Mouse (Mus musculus) heart, adult 2 months (tissue): Measurements from ENCODE around the gene Kcnt1.

ENCODE experiments used
- CTCF ChIP-seq: fragments of 200-600 bp; IDR thresholded peaks from 2 replicates; pipeline ENCODE4 v1.8.1; 2022; ENCODE audit warnings: antibody characterized with exemption, mild to moderate bottlenecking, moderate library complexity
- POLR2A ChIP-seq: fragments of 200-500 bp; IDR thresholded peaks from 2 replicates; pipeline ENCODE4 v1.6.1; 2011; ENCODE audit warnings: mild to moderate bottlenecking, low read depth, low read length, control low read depth; ENCODE audit not compliant: insufficient read depth

DNA sequence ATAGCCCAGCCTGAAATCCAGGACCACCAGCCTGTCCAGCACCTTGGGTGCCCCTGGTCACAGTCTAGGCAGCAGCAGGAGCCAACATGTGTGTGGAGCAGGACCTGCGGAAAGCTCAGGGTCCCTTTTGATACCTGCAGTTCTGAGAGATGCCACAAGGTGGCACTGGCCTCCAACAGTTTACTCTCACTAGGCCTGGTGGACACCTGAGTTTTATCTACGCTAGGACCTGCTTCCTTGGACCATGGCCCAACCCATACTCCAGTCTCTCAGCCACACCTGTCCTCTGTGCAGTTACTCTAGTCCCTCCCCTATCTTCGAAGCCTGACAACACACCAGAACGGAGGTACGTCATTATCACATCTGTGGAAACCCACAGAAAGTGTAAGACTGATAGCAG is 27.2 kb upstream of the Kcnt1 start:
- TF ChIP-seq CTCF (peak; percentile 94; the same call in 1 of the 2 replicates), POLR2A (no peak)
